Mouse (Mus musculus): ENCODE results near the gene Hsd11b1. TPM values are rescaled to one million over a fixed set of nuclear protein-coding genes. Genes with fewer than 3 reads are reported as not detected.
A peak's percentile ranks its signal among the peaks of the same experiment; 100 is the strongest.

The Hsd11b1 gene
- total and polyA plus RNA-seq, 3 experiments, result 2.0 to 6.3 (median 5.7) TPM

GRCm38 (mm10) chr1:193198312-193198711, 65.6 kb downstream of the Hsd11b1 start:
- peak; percentile 51 for DNase-seq (ENCODE audit: extremely low read depth)
- peaks cover 21 to 70% of the 10 kb centered on the region in 2 experiments for H3K4me1 ChIP-seq (ENCODE audit: control insufficient read depth in 1 of 2, insufficient read depth in 2 of 2)
- peaks cover 53 to 68% of the 10 kb centered on the region in 2 experiments for H3K36me3 ChIP-seq (replicated peaks in 1 of 2; ENCODE audit: control insufficient read depth in 1 of 2, insufficient read depth in 1 of 2, low read length in 1 of 2)
- no peak overlapping the region for H3K27ac ChIP-seq (ENCODE audit: insufficient read depth, low read depth)
- no peaks in the 10 kb centered on the region for H3K9me3 ChIP-seq (replicated peaks; ENCODE audit: low read length)
- peak overlapping the region; percentile 76 for H3K4me2 ChIP-seq (ENCODE audit: insufficient read depth, low read depth, poor library complexity, severe bottlenecking)
- no peak overlapping the region for H3K4me3 ChIP-seq (replicated peaks in 1 of 3; ENCODE audit: low read depth in 2 of 3, low read length in 2 of 3, poor library complexity in 1 of 3)
- TF ChIP-seq JUND (conservative IDR thresholded peaks at IDR 0.05; ENCODE audit: low read depth, low read length), result peak; percentile 78; the same call in 1 of the 2 replicates
- TF ChIP-seq SMC3 (IDR thresholded peaks at IDR 0.05; ENCODE audit: low read depth, low read length), result peak; percentile 35
- peak in 1 of 2 experiments; percentile 50; a peak in 2 of 4 replicates for TF ChIP-seq CTCF (conservative IDR thresholded peaks at IDR 0.05 in 1 of 2, IDR thresholded peaks at IDR 0.05 in 1 of 2; ENCODE audit: low read depth in 2 of 2, low read length in 2 of 2)
- peak; percentile 53 for TF ChIP-seq ELF1 (IDR thresholded peaks at IDR 0.05; ENCODE audit: low read depth, low read length)
- TF ChIP-seq HCFC1 (IDR thresholded peaks at IDR 0.05; ENCODE audit: low read depth, low read length), result 0 out of 2 replicates have a peak, but pooled peaks have one; percentile 17
- peak; percentile 86 for TF ChIP-seq JUN (IDR thresholded peaks at IDR 0.05; ENCODE audit: insufficient read depth, low read depth, low read length)
- TF ChIP-seq IRF4 (IDR thresholded peaks at IDR 0.05; ENCODE audit: low read depth, low read length), result peak; percentile 54
- TF ChIP-seq PAX5 (IDR thresholded peaks at IDR 0.05; ENCODE audit: low read length), result no peak
- TF ChIP-seq POLR2AphosphoS2 (IDR thresholded peaks at IDR 0.05; ENCODE audit: low read depth, low read length), result no peak
- TF ChIP-seq SIN3A (IDR thresholded peaks at IDR 0.05; ENCODE audit: low read length), result peak; percentile 51; the same call in 1 of the 2 replicates
- TF ChIP-seq NRF1 (IDR thresholded peaks at IDR 0.05; ENCODE audit: low read depth, low read length), result 0 out of 2 replicates have a peak, but pooled peaks have one; percentile 29
- TF ChIP-seq MYC (IDR thresholded peaks at IDR 0.05; ENCODE audit: low read depth, low read length), result 0 out of 2 replicates have a peak, but pooled peaks have one; percentile 29
- peak; percentile 96 for TF ChIP-seq MEF2A (IDR thresholded peaks at IDR 0.05; ENCODE audit: borderline replicate concordance, low read depth, low read length)
- TF ChIP-seq EP300 (IDR thresholded peaks at IDR 0.05; ENCODE audit: low read length), result no peak
- peak; percentile 60; the same call in 1 of the 2 replicates for TF ChIP-seq MXI1 (IDR thresholded peaks at IDR 0.05; ENCODE audit: low read depth, low read length)
- TF ChIP-seq TCF12 (IDR thresholded peaks at IDR 0.05; ENCODE audit: low read depth, low read length), result 0 out of 2 replicates have a peak, but pooled peaks have one; percentile 28
- no peak for TF ChIP-seq ZC3H11A (IDR thresholded peaks at IDR 0.05; ENCODE audit: low read depth, low read length)
- peak; percentile 54 for TF ChIP-seq RAD21 (IDR thresholded peaks at IDR 0.05; ENCODE audit: low read depth, low read length)
- in situ Hi-C loops (cut with MboI; ENCODE audit: low pct_ligation_motif_present, low pct_unique_long_range_greater_than_20kb, low sequenced_read_pairs), result no loop called here
- dilution Hi-C loops (cut with MboI; ENCODE audit: extremely low pct_ligation_motif_present, extremely low pct_unique_long_range_greater_than_20kb, low sequenced_read_pairs), result no loop called here
- no peaks in the 10 kb centered on the region for H3K27me3 ChIP-seq (replicated peaks)
- peak overlapping the region; percentile 37; the same call in 1 of the 2 replicates for H3K9ac ChIP-seq (ENCODE audit: insufficient read depth, low read depth)
- peaks cover 32% of the 10 kb centered on the region for H3K79me2 ChIP-seq (replicated peaks; ENCODE audit: control insufficient read depth, extremely low read depth, insufficient read depth, poor library complexity, severe bottlenecking)

GRCm38 (mm10) chr1:193197494-193198205, 66.2 kb downstream of the Hsd11b1 start:
- 0 out of 2 replicates have a peak overlapping the region, but pooled peaks have one; percentile 10 for H3K4me2 ChIP-seq (ENCODE audit: insufficient read depth, low read depth, poor library complexity, severe bottlenecking)
- H3K4me3 ChIP-seq (replicated peaks in 1 of 3; ENCODE audit: low read depth in 2 of 3, low read length in 2 of 3, poor library complexity in 1 of 3), result no peak overlapping the region
- dilution Hi-C loops (cut with MboI; ENCODE audit: extremely low pct_ligation_motif_present, extremely low pct_unique_long_range_greater_than_20kb, low sequenced_read_pairs), result no loop called here
- in situ Hi-C loops (cut with MboI; ENCODE audit: low pct_ligation_motif_present, low pct_unique_long_range_greater_than_20kb, low sequenced_read_pairs), result no loop called here
- H3K4me1 ChIP-seq (ENCODE audit: control insufficient read depth in 1 of 2, insufficient read depth in 2 of 2), result peaks cover 21 to 76% of the 10 kb centered on the region in 2 experiments
- H3K27me3 ChIP-seq (replicated peaks), result no peaks in the 10 kb centered on the region
- no peak for DNase-seq (ENCODE audit: extremely low read depth)
- peaks cover 58 to 74% of the 10 kb centered on the region in 2 experiments for H3K36me3 ChIP-seq (replicated peaks in 1 of 2; ENCODE audit: control insufficient read depth in 1 of 2, insufficient read depth in 1 of 2, low read length in 1 of 2)
- TF ChIP-seq MAFK (IDR thresholded peaks at IDR 0.05; ENCODE audit: insufficient replicate concordance, low read length) (no peak), ETS1 (conservative IDR thresholded peaks at IDR 0.05; ENCODE audit: low read depth, low read length) (no peak), NELFE (IDR thresholded peaks at IDR 0.05; ENCODE audit: low read depth, low read length) (no peak), BHLHE40 (IDR thresholded peaks at IDR 0.05; ENCODE audit: low read depth, low read length) (no peak), POLR2AphosphoS2 (IDR thresholded peaks at IDR 0.05; ENCODE audit: low read depth, low read length) (no peak), TBP (conservative IDR thresholded peaks at IDR 0.05; ENCODE audit: low read depth, low read length) (no peak), CTCF (conservative IDR thresholded peaks at IDR 0.05 in 1 of 2, IDR thresholded peaks at IDR 0.05 in 1 of 2; ENCODE audit: low read depth in 2 of 2, low read length in 2 of 2) (no peak), MAZ (IDR thresholded peaks at IDR 0.05; ENCODE audit: low read depth, low read length) (no peak), IRF4 (IDR thresholded peaks at IDR 0.05; ENCODE audit: low read depth, low read length) (no peak), POLR2A (IDR thresholded peaks at IDR 0.05; ENCODE audit: low read depth, low read length) (no peak), JUND (conservative IDR thresholded peaks at IDR 0.05; ENCODE audit: low read depth, low read length) (no peak), USF1 (IDR thresholded peaks at IDR 0.05; ENCODE audit: low read depth, low read length) (no peak), MXI1 (IDR thresholded peaks at IDR 0.05; ENCODE audit: low read depth, low read length) (no peak), HCFC1 (IDR thresholded peaks at IDR 0.05; ENCODE audit: low read depth, low read length) (no peak), RAD21 (IDR thresholded peaks at IDR 0.05; ENCODE audit: low read depth, low read length) (no peak), PAX5 (IDR thresholded peaks at IDR 0.05; ENCODE audit: low read length) (no peak), UBTF (IDR thresholded peaks at IDR 0.05; ENCODE audit: low read depth, low read length) (no peak), MAX (IDR thresholded peaks at IDR 0.05; ENCODE audit: low read length) (no peak), MEF2A (IDR thresholded peaks at IDR 0.05; ENCODE audit: borderline replicate concordance, low read depth, low read length) (no peak)
- peaks cover 36% of the 10 kb centered on the region for H3K79me2 ChIP-seq (replicated peaks; ENCODE audit: control insufficient read depth, extremely low read depth, insufficient read depth, poor library complexity, severe bottlenecking)
- H3K9me3 ChIP-seq (replicated peaks; ENCODE audit: low read length), result no peaks in the 10 kb centered on the region
- no peak overlapping the region for H3K27ac ChIP-seq (ENCODE audit: insufficient read depth, low read depth)
- no peak overlapping the region for H3K9ac ChIP-seq (ENCODE audit: insufficient read depth, low read depth)
